Mouse (Mus musculus) lung, embryonic 14.5 days (tissue): ENCODE results near the gene Tbx10. TPM values are rescaled to one million over a fixed set of nuclear protein-coding genes. Genes with fewer than 3 reads are reported as not detected.
A peak's percentile ranks its signal among the peaks of the same experiment; 100 is the strongest.
"Not testable (repeated sequence)": the region's sequence is repeated elsewhere in the genome, so short reads cannot be mapped to it uniquely, and the experiment has no call there.

Experiments
- ATAC-seq: fragments of 200-750 bp; cut with Nextera tagmentation; 2 replicates; pipeline ENCODE4 v1.8.0; 2017; ENCODE audit warnings: mild to moderate bottlenecking, moderate TSS enrichment, moderate library complexity; ENCODE audit not compliant: insufficient read depth
- DNase-seq: peaks from one replicate; pipeline ENCODE4 v3.0.0-alpha.2; 2015
- H3K27ac ChIP-seq: fragments of 300-500 bp; sonication (generic); 2 replicates; pipeline ENCODE4 v1.5.1; 2014; ENCODE audit warnings: low read depth, mild to moderate bottlenecking, moderate library complexity
- H3K27me3 ChIP-seq: fragments of 300-500 bp; sonication (generic); 2 replicates; pipeline ENCODE4 v1.6.1; 2014; ENCODE audit warnings: low read length, control low read depth; ENCODE audit not compliant: insufficient read depth
- H3K36me3 ChIP-seq: fragments of 300-500 bp; sonication (generic); 2 replicates; pipeline ENCODE4 v1.6.1; 2014; ENCODE audit warnings: control low read depth; ENCODE audit not compliant: insufficient read depth
- H3K4me1 ChIP-seq: fragments of 300-500 bp; sonication (generic); 2 replicates; pipeline ENCODE4 v1.6.1; 2014; ENCODE audit warnings: antibody characterized with exemption, control low read depth; ENCODE audit not compliant: insufficient read depth
- H3K4me2 ChIP-seq: fragments of 300-500 bp; sonication (generic); 2 replicates; pipeline ENCODE4 v1.6.1; 2014; ENCODE audit warnings: mild to moderate bottlenecking
- H3K4me3 ChIP-seq: fragments of 300-500 bp; sonication (generic); 2 replicates; pipeline ENCODE4 v1.5.1; 2014; ENCODE audit warnings: low read depth, low read length
- H3K9ac ChIP-seq: fragments of 300-500 bp; sonication (generic); 2 replicates; pipeline ENCODE4 v1.6.1; 2014
- H3K9me3 ChIP-seq: fragments of 300-500 bp; sonication (generic); 2 replicates; pipeline ENCODE4 v1.6.1; 2016; ENCODE audit warnings: low read depth, low read length, control low read depth
- CTCF ChIP-seq: IDR thresholded peaks from 2 replicates; pipeline ENCODE4 v1.5.1; 2016; ENCODE audit warnings: antibody characterized with exemption, low read depth
- WGBS: fragments of 180-500 bp; shearing (Covaris S2); extraction: QIAGEN DNeasy Blood & Tissue Kit; methylation state at CpG from one replicate; pipeline ENCODE4 v1.1.7; 2014; 5-methylcytosine and 5-hydroxymethylcytosine counted together
- polyA plus RNA-seq: library from polyadenylated mRNA; unstranded; fragments of >200 nt; fragmentation: Nextera tagmentation; extraction: Ambion mirVana; gene quantifications from 2 replicates; pipeline ENCODE4 v1.2.1, GENCODE M21; 2014

The Tbx10 gene
- polyA plus RNA-seq, 1 experiment from 2014 or later = not detected

GRCm38 (mm10) chr19:4042124-4042523 is 49.6 kb downstream of the Tbx10 start:
- WGBS = 60% methylated on average over 14 of the region's 14 CpGs
- no peak for ATAC-seq
- no peak for TF ChIP-seq CTCF

GRCm38 (mm10) chr19:4044109-4044508 is 51.6 kb downstream of the Tbx10 start:
- not testable (repeated sequence) for H3K9me3 ChIP-seq, H3K4me3 ChIP-seq, ATAC-seq, H3K4me1 ChIP-seq, DNase-seq, H3K4me2 ChIP-seq, H3K27me3 ChIP-seq, H3K9ac ChIP-seq, H3K36me3 ChIP-seq, H3K27ac ChIP-seq
- 88% methylated on average over 5 of the region's 5 CpGs for WGBS

More at GRCm38 (mm10) chr19:4042124-4042523, 49.6 kb downstream of the Tbx10 start:
- Histone ChIP-seq H3K27me3 (no peaks in the 10 kb centered on the region), H3K9ac (no peak overlapping the region), H3K4me3 (no peak overlapping the region), H3K36me3 (no peaks in the 10 kb centered on the region), H3K9me3 (no peaks in the 10 kb centered on the region), H3K4me2 (no peak overlapping the region), H3K4me1 (peaks cover 11% of the 10 kb centered on the region; the same call in 1 of the 2 replicates), H3K27ac (no peak overlapping the region)
- DNase-seq = peak; percentile 24

- Histone ChIP-seq H3K27me3 (no peaks in the 10 kb centered on the region), H3K36me3 (no peaks in the 10 kb centered on the region), H3K27ac (peak within 1 kb of the TSS; percentile 54; the same call in 1 of the 2 replicates), H3K4me2 (peak within 1 kb of the TSS; percentile 51), H3K4me1 (peaks cover 7% of the 10 kb centered on the region; the same call in 1 of the 2 replicates), H3K9me3 (no peaks in the 10 kb centered on the region), H3K9ac (no peak within 1 kb of the TSS), H3K4me3 (peak within 1 kb of the TSS; percentile 4; the same call in 1 of the 2 replicates)
- peak; percentile 57 for TF ChIP-seq CTCF
- ATAC-seq (peak; percentile 82), DNase-seq (peak; percentile 89)
- WGBS = 27% methylated on average over 16 of the region's 16 CpGs
Measured at GRCm38 (mm10) chr19:4045966-4046865, 53.7 kb downstream of the Tbx10 start, which contains the start of gene Gstp2. TSS of gene Gstp2 (minus strand) at chr19:4046023.

- DNase-seq (no peak), ATAC-seq (no peak)
- H3K9me3 ChIP-seq = no peaks in the 10 kb centered on the region
- peaks cover 7% of the 10 kb centered on the region; the same call in 1 of the 2 replicates for H3K4me1 ChIP-seq
- 71% methylated on average over 8 of the region's 8 CpGs for WGBS
- no peak overlapping the region for H3K9ac ChIP-seq
- no peak overlapping the region for H3K4me2 ChIP-seq
- no peaks in the 10 kb centered on the region for H3K27me3 ChIP-seq
- no peak overlapping the region for H3K4me3 ChIP-seq
- no peaks in the 10 kb centered on the region for H3K36me3 ChIP-seq
- no peak for TF ChIP-seq CTCF
- H3K27ac ChIP-seq = 0 out of 2 replicates have a peak overlapping the region, but pooled peaks have one; percentile 3
Measured at GRCm38 (mm10) chr19:4046866-4047254, 54.3 kb downstream of the Tbx10 start.

- H3K27ac ChIP-seq = no peak overlapping the region
- WGBS = 13% methylated on average over 4 of the region's 4 CpGs
- no peak for ATAC-seq
Measured at GRCm38 (mm10) chr19:4047859-4048258, 55.3 kb downstream of the Tbx10 start.

GRCm38 (mm10) chr19:4049069-4049468 is 56.5 kb downstream of the Tbx10 start:
- not testable (repeated sequence) for H3K9ac ChIP-seq, H3K27ac ChIP-seq, H3K27me3 ChIP-seq, H3K9me3 ChIP-seq, H3K4me1 ChIP-seq, H3K4me3 ChIP-seq, ATAC-seq, DNase-seq, H3K36me3 ChIP-seq, H3K4me2 ChIP-seq
- WGBS = 72% methylated on average over 5 of the region's 5 CpGs

More at GRCm38 (mm10) chr19:4047859-4048258, 55.3 kb downstream of the Tbx10 start:
- Histone ChIP-seq H3K9me3 (no peaks in the 10 kb centered on the region), H3K9ac (no peak overlapping the region), H3K4me1 (peaks cover 7% of the 10 kb centered on the region; the same call in 1 of the 2 replicates), H3K4me3 (no peak overlapping the region), H3K4me2 (no peak overlapping the region), H3K27me3 (no peaks in the 10 kb centered on the region), H3K36me3 (no peaks in the 10 kb centered on the region)
- TF ChIP-seq CTCF = peak; percentile 84
- peak; percentile 94 for DNase-seq

Other genes starting within 250 kb of the Tbx10 start
- 33.3 and 34.3 TPM in 2 replicates for gene Kmt5b, start 225.3 kb upstream of the Tbx10 start, polyA plus RNA-seq
- gene Chka, start 141.0 kb upstream of the Tbx10 start, polyA plus RNA-seq = 54.0 and 63.0 TPM in 2 replicates
- gene Tcirg1, start 85.6 kb upstream of the Tbx10 start, polyA plus RNA-seq = 31.7 and 36.0 TPM in 2 replicates
- gene Ndufs8, start 80.0 kb upstream of the Tbx10 start, polyA plus RNA-seq = 326 and 335 TPM in 2 replicates
- 3.0 and 3.6 TPM in 2 replicates for gene Aldh3b1, start 62.9 kb upstream of the Tbx10 start, polyA plus RNA-seq
- 13.3 and 14.8 TPM in 2 replicates for gene Unc93b1, start 57.6 kb upstream of the Tbx10 start, polyA plus RNA-seq
- not detected in 2 replicates for gene Aldh3b3, start 34.1 kb upstream of the Tbx10 start, polyA plus RNA-seq
- 0.62 and 1.0 TPM in 2 replicates for gene Aldh3b2, start 20.4 kb upstream of the Tbx10 start, polyA plus RNA-seq
- 7.2 and 8.0 TPM in 2 replicates for gene Acy3, start 6.2 kb upstream of the Tbx10 start, polyA plus RNA-seq
- gene Nudt8, start 7.8 kb downstream of the Tbx10 start, polyA plus RNA-seq = 24.4 and 25.3 TPM in 2 replicates
- gene Gm49405, start 7.9 kb downstream of the Tbx10 start, polyA plus RNA-seq = 1.8 and 2.3 TPM in 2 replicates
- gene Doc2g, start 10.6 kb downstream of the Tbx10 start, polyA plus RNA-seq = 2.2 and 3.0 TPM in 2 replicates
- 193 and 198 TPM in 2 replicates for gene Ndufv1, start 20.1 kb downstream of the Tbx10 start, polyA plus RNA-seq
- 424 and 468 TPM in 2 replicates for gene Gstp1, start 45.2 kb downstream of the Tbx10 start, polyA plus RNA-seq
- gene Gstp2, start 53.3 kb downstream of the Tbx10 start, polyA plus RNA-seq = 2.9 and 3.4 TPM in 2 replicates
- not detected in 2 replicates for gene Gstp3, start 66.8 kb downstream of the Tbx10 start, polyA plus RNA-seq
- gene Cabp2, start 88.8 kb downstream of the Tbx10 start, polyA plus RNA-seq = not detected in 2 replicates
- gene Cdk2ap2, start 104.4 kb downstream of the Tbx10 start, polyA plus RNA-seq = 76.6 and 76.8 TPM in 2 replicates
- gene Pitpnm1, start 107.2 kb downstream of the Tbx10 start, polyA plus RNA-seq = 5.5 and 7.3 TPM in 2 replicates
- gene Aip, start 133.1 kb downstream of the Tbx10 start, polyA plus RNA-seq = 93.5 and 94.5 TPM in 2 replicates
- not detected in 2 replicates for gene Gpr152, start 147.0 kb downstream of the Tbx10 start, polyA plus RNA-seq
- 0.09 TPM in 1 of 2 replicates, not detected in the other for gene Cabp4, start 151.3 kb downstream of the Tbx10 start, polyA plus RNA-seq
- gene Coro1b, start 155.9 kb downstream of the Tbx10 start, polyA plus RNA-seq = 134 and 148 TPM in 2 replicates
- 0.81 and 1.1 TPM in 2 replicates for gene Ptprcap, start 160.9 kb downstream of the Tbx10 start, polyA plus RNA-seq
- gene Rps6kb2, start 170.6 kb downstream of the Tbx10 start, polyA plus RNA-seq = 37.9 and 43.2 TPM in 2 replicates
- gene Carns1, start 182.7 kb downstream of the Tbx10 start, polyA plus RNA-seq = 1.7 and 2.5 TPM in 2 replicates
- 1.8 and 2.4 TPM in 2 replicates for gene Tbc1d10c, start 198.5 kb downstream of the Tbx10 start, polyA plus RNA-seq
- gene Ppp1ca, start 199.3 kb downstream of the Tbx10 start, polyA plus RNA-seq = 960 and 994 TPM in 2 replicates
- gene Rad9a, start 208.9 kb downstream of the Tbx10 start, polyA plus RNA-seq = 42.1 and 47.4 TPM in 2 replicates
- gene Clcf1, start 221.5 kb downstream of the Tbx10 start, polyA plus RNA-seq = 4.4 and 5.0 TPM in 2 replicates
- gene AC109138.7, start 221.6 kb downstream of the Tbx10 start, polyA plus RNA-seq = not detected in 2 replicates
- gene Pold4, start 239.1 kb downstream of the Tbx10 start, polyA plus RNA-seq = 22.6 and 22.8 TPM in 2 replicates